Mouse (Mus musculus) C2C12 (cell line): ENCODE results near the gene Zfp316. TPM values are rescaled to one million over a fixed set of nuclear protein-coding genes. Genes with fewer than 3 reads are reported as not detected.
A peak's percentile ranks its signal among the peaks of the same experiment; 100 is the strongest.

Experiments
- H3K27me3 ChIP-seq: one replicate; pipeline ENCODE4 v1.6.1; 2011; ENCODE audit not compliant: control insufficient read depth, insufficient read depth, insufficient read length
- H3K36me3 ChIP-seq: one replicate; pipeline ENCODE4 v1.6.1; 2011; ENCODE audit not compliant: control insufficient read depth, insufficient read depth
- H3K4me3 ChIP-seq: one replicate; pipeline ENCODE4 v1.5.1; 2011; ENCODE audit warnings: mild to moderate bottlenecking, control low read depth; ENCODE audit not compliant: poor library complexity, insufficient read depth, severe bottlenecking
- H3K79me2 ChIP-seq: one replicate; pipeline ENCODE4 v1.6.1; 2011; ENCODE audit not compliant: control insufficient read depth, insufficient read depth
- H3K79me3 ChIP-seq: one replicate; pipeline ENCODE4 v1.6.1; 2011; ENCODE audit warnings: low read depth, control low read depth
- H3ac ChIP-seq: one replicate; pipeline ENCODE3; 2011; ENCODE audit warnings: low read depth; ENCODE audit not compliant: control insufficient read depth, insufficient read length
- CEBPB ChIP-seq: IDR thresholded peaks from one replicate; pipeline ENCODE4 v1.6.1; 2011; ENCODE audit warnings: low read depth, mild to moderate bottlenecking, control low read depth, moderate library complexity
- CTCF ChIP-seq: IDR thresholded peaks from one replicate; pipeline ENCODE4 v1.5.1; 2011; ENCODE audit not compliant: control insufficient read depth, insufficient read depth, insufficient read length
- FOSL1 ChIP-seq: IDR thresholded peaks from one replicate; pipeline ENCODE4 v1.8.0; 2011; ENCODE audit warnings: mild to moderate bottlenecking, low read length; ENCODE audit not compliant: poor library complexity, insufficient read depth, severe bottlenecking
- MAX ChIP-seq: IDR thresholded peaks from one replicate; pipeline ENCODE4 v1.6.1; 2011; ENCODE audit warnings: mild to moderate bottlenecking, control low read depth
- MYOD1 ChIP-seq: IDR thresholded peaks from one replicate; pipeline ENCODE4 v1.6.1; 2011; ENCODE audit warnings: low read depth; ENCODE audit not compliant: control insufficient read depth, insufficient read length
- MYOG ChIP-seq: IDR thresholded peaks from one replicate; pipeline ENCODE4 v1.6.1; 2011; ENCODE audit not compliant: control insufficient read depth, insufficient read length; ENCODE audit errors: extremely low read depth
- USF1 ChIP-seq: IDR thresholded peaks from one replicate; pipeline ENCODE4 v1.6.1; 2011; ENCODE audit warnings: low read depth, mild to moderate bottlenecking, control low read depth, moderate library complexity
- polyA plus RNA-seq: library from polyadenylated mRNA; unstranded; fragments of >200 nt; fragmentation: generic; extraction: Trizol; gene quantifications from one replicate; pipeline ENCODE4 v1.2.1, GENCODE M21; 2012; ENCODE audit warnings: missing spikeins

Zfp316 gene
- polyA plus RNA-seq, 1 experiment = 3.8 TPM

DNA sequence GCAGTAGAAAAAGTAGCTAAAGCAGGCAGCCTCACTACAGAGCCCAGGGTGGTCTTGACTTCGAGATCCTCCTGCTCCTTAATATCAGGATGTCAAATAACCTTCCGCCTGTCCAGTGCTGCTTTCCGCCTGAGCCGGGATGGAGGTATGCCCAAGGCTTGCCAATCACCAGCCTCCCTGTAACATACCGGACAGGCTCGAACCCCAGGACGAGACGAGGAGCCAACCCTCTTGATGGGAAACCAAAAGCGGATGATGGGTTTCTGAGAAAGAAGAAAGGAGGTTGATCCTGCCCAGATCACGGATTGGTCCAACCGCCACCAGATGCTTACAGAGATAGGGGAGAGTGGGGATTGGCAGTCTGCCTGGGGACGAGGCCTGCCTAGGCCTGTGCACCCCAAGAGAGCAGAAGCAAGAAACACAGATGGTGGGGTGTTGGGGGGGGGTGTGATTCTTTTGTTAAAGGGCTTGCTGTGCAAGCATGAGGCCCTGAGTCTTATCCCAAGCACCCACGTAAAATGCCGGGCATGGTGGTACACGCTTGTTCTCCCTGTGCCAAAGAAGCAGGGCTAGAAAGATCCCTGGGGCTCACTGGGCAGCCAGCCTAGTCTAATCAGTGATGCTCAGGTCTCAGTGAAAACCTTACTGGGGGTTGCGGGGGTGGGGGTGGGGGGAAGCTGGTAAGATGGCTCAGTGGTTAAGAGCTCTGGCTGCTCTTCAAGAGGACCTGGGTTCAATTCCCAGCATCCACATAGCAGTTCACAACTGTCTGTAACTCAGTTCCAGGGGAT, 2.9 kb upstream of the Zfp316 start:
- Histone ChIP-seq H3K79me2 (peaks cover 17% of the 10 kb centered on the region), H3K36me3 (no peaks in the 10 kb centered on the region), H3ac (no peak overlapping the region), H3K79me3 (peaks cover 9% of the 10 kb centered on the region), H3K27me3 (no peaks in the 10 kb centered on the region), H3K4me3 (no peak overlapping the region)
- TF ChIP-seq MYOD1 (no peak), FOSL1 (no peak), CEBPB (no peak), MAX (no peak), USF1 (no peak), MYOG (no peak), CTCF (no peak)

GRCm38 (mm10) chr5:143272108-143272507, 2.3 kb upstream of the Zfp316 start:
- Histone ChIP-seq H3K79me2 (peaks cover 17% of the 10 kb centered on the region), H3K27me3 (no peaks in the 10 kb centered on the region), H3K4me3 (no peak overlapping the region), H3K79me3 (peaks cover 9% of the 10 kb centered on the region), H3K36me3 (no peaks in the 10 kb centered on the region), H3ac (no peak overlapping the region)
- TF ChIP-seq FOSL1 = no peak
- TF ChIP-seq MYOD1 = no peak
- no peak for TF ChIP-seq MAX
- TF ChIP-seq CEBPB = no peak
- TF ChIP-seq USF1 = no peak
- TF ChIP-seq CTCF = no peak
- no peak for TF ChIP-seq MYOG

DNA sequence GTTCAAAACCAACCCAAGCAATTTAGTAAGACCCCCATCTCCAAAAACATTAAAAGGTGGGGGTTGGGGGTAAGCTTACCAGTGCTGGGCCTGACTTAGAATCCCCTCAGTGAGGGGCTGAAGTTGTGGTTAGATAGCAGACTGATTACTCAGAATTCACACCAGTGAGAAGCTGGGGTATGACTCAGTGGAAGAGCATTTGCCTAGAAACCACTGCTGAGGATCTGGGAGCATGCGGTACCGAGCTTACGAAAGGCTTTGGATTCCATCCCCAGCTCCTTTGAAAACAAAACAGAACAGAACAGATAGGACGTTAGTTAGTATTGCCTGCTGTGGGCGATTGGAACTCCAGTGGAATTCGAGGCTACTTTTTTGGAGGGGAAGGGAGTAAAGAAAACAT, 1.8 kb upstream of the Zfp316 start:
- Histone ChIP-seq H3K4me3 (no peak overlapping the region), H3K36me3 (no peaks in the 10 kb centered on the region), H3K79me2 (peaks cover 17% of the 10 kb centered on the region), H3ac (no peak overlapping the region), H3K79me3 (peaks cover 9% of the 10 kb centered on the region), H3K27me3 (no peaks in the 10 kb centered on the region)
- peak; percentile 65 for TF ChIP-seq CEBPB
- no peak for TF ChIP-seq CTCF
- TF ChIP-seq USF1 = no peak
- peak; percentile 80 for TF ChIP-seq MAX
- no peak for TF ChIP-seq MYOG
- TF ChIP-seq MYOD1 = no peak
- peak; percentile 70 for TF ChIP-seq FOSL1

- Histone ChIP-seq H3K27me3 (no peaks in the 10 kb centered on the region), H3K79me2 (peaks cover 17% of the 10 kb centered on the region), H3ac (peak overlapping the region; percentile 65), H3K36me3 (no peaks in the 10 kb centered on the region), H3K79me3 (peaks cover 9% of the 10 kb centered on the region), H3K4me3 (peak overlapping the region; percentile 69)
- TF ChIP-seq USF1 (no peak), CEBPB (no peak), CTCF (no peak), MYOG (no peak), MAX (no peak), MYOD1 (no peak), FOSL1 (no peak)
Observed at GRCm38 (mm10) chr5:143270151-143270519, 313 bp upstream of the Zfp316 start.

GRCm38 (mm10) chr5:143268985-143269362, 848 bp downstream of the Zfp316 start:
- H3K4me3 ChIP-seq = peak overlapping the region; percentile 69
- TF ChIP-seq CTCF = no peak
- TF ChIP-seq MYOD1 = no peak
- no peak for TF ChIP-seq FOSL1
- no peak for TF ChIP-seq USF1
- TF ChIP-seq CEBPB = no peak
- TF ChIP-seq MAX = no peak
- TF ChIP-seq MYOG = no peak

GRCm38 (mm10) chr5:143266794-143267193, 3.0 kb downstream of the Zfp316 start:
- H3K36me3 ChIP-seq = peaks cover 5% of the 10 kb centered on the region
- H3K27me3 ChIP-seq = no peaks in the 10 kb centered on the region
- H3ac ChIP-seq = no peak overlapping the region
- H3K79me3 ChIP-seq = peaks cover 9% of the 10 kb centered on the region
- no peak for TF ChIP-seq CEBPB
- no peak for TF ChIP-seq FOSL1
- no peak for TF ChIP-seq MAX
- no peak for TF ChIP-seq USF1
- no peak overlapping the region for H3K4me3 ChIP-seq
- H3K79me2 ChIP-seq = peaks cover 17% of the 10 kb centered on the region

More at GRCm38 (mm10) chr5:143268985-143269362, 848 bp downstream of the Zfp316 start:
- no peak overlapping the region for H3ac ChIP-seq
- peaks cover 9% of the 10 kb centered on the region for H3K79me3 ChIP-seq
- no peaks in the 10 kb centered on the region for H3K36me3 ChIP-seq
- H3K79me2 ChIP-seq = peaks cover 17% of the 10 kb centered on the region
- no peaks in the 10 kb centered on the region for H3K27me3 ChIP-seq
